Mouse (Mus musculus) heart, adult 2 months (tissue): Measurements from ENCODE around the gene Wdr81. TPM values are rescaled to one million over a fixed set of nuclear protein-coding genes. Genes with fewer than 3 reads are reported as not detected.

Experiments
- DNase-seq, 2 experiments: peaks; one replicate each; pipeline ENCODE4 v3.0.0; 2021
- H3K27ac ChIP-seq: fragments of 200-600 bp; 2 replicates; pipeline ENCODE4 v1.8.1; 2022
- H3K27me3 ChIP-seq: fragments of 200-500 bp; 2 replicates; pipeline ENCODE4 v1.6.1; 2012; ENCODE audit warnings: mild to moderate bottlenecking, low read length, inconsistent platforms, mixed read lengths; ENCODE audit not compliant: control insufficient read depth, insufficient read depth
- H3K36me3 ChIP-seq: fragments of 200-500 bp; 2 replicates; pipeline ENCODE4 v1.6.1; 2012; ENCODE audit warnings: low read length, inconsistent platforms; ENCODE audit not compliant: control insufficient read depth, insufficient read depth
- H3K4me1 ChIP-seq: fragments of 200-500 bp; 2 replicates; pipeline ENCODE4 v1.6.1; 2011; ENCODE audit warnings: low read length; ENCODE audit not compliant: control insufficient read depth, insufficient read depth
- H3K4me3 ChIP-seq: fragments of 200-600 bp; 2 replicates; pipeline ENCODE4 v1.8.1; 2022
- H3K79me2 ChIP-seq: fragments of 200-500 bp; replicated peaks from 2 replicates; pipeline ENCODE4 v1.6.1; 2012; ENCODE audit warnings: mild to moderate bottlenecking, inconsistent platforms, low read length, moderate library complexity, mixed read lengths; ENCODE audit not compliant: control insufficient read depth, insufficient read depth
- H3K9ac ChIP-seq: fragments of 200-500 bp; 2 replicates; pipeline ENCODE4 v1.6.1; 2012; ENCODE audit warnings: low read depth, mild to moderate bottlenecking, control low read depth, inconsistent platforms, low read length, mixed read lengths
- CTCF ChIP-seq: fragments of 200-600 bp; IDR thresholded peaks from 2 replicates; pipeline ENCODE4 v1.8.1; 2022; ENCODE audit warnings: antibody characterized with exemption, mild to moderate bottlenecking, moderate library complexity
- EP300 ChIP-seq: fragments of 200-500 bp; IDR thresholded peaks from 2 replicates; pipeline ENCODE4 v1.6.1; 2011; ENCODE audit warnings: low read depth, low read length, control low read depth; ENCODE audit not compliant: insufficient read depth
- POLR2A ChIP-seq: fragments of 200-500 bp; IDR thresholded peaks from 2 replicates; pipeline ENCODE4 v1.6.1; 2011; ENCODE audit warnings: mild to moderate bottlenecking, low read depth, low read length, control low read depth; ENCODE audit not compliant: insufficient read depth
- WGBS: fragments of 180-500 bp; shearing (Covaris S2); methylation state at CpG from one replicate; pipeline ENCODE4 v1.1.7; 2018; 5-methylcytosine and 5-hydroxymethylcytosine counted together
- intact Hi-C: fragments of 180-260 bp; cut with DNase I; formaldehyde crosslinking; loops from one replicate; pipeline ENCODE4 v1.15.1; 2025
- polyA plus RNA-seq: library from polyadenylated mRNA; depleted of rRNA; stranded (reverse); fragments of >200 nt; gene quantifications from 2 replicates; pipeline ENCODE4 v1.2.3, GENCODE M21; 2012
- total RNA-seq, 2 experiments: library from RNA; stranded (reverse); gene quantifications; 2 replicates each; pipeline ENCODE4 v1.2.3; 2021

The Wdr81 gene
- total and polyA plus RNA-seq, 3 experiments = 7.0 to 9.6 (median 8.3) TPM

DNA sequence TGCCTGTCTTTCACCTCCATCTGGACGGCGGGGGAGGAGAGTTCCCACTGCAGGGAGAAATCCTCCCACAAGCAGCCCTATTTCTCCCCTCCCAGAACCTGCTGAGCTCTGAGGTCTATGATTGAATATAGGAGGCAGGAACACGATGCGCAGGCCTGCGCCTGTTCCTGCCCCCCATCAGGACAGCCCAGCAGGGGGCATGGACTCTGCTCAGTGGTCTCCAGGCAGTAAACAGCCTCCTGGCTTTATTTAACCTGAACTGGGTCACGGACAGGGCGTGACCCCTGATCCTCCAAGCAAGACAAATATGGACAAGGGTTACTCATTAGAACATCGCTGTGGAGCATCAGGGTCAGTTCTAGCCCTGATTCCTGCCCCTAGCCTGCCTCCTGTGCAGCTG lies 10.8 kb downstream of the Wdr81 start:
- Histone ChIP-seq H3K36me3 (no peaks in the 10 kb centered on the region), H3K27ac (no peak overlapping the region), H3K79me2 (no peaks in the 10 kb centered on the region), H3K27me3 (no peaks in the 10 kb centered on the region), H3K4me3 (no peak overlapping the region), H3K4me1 (no peaks in the 10 kb centered on the region), H3K9ac (no peak overlapping the region)
- intact Hi-C loops = no loop called here
- TF ChIP-seq EP300 (no peak), CTCF (no peak), POLR2A (no peak)
- no peak for DNase-seq
- 86% methylated on average over 8 of the region's 8 CpGs for WGBS

DNA sequence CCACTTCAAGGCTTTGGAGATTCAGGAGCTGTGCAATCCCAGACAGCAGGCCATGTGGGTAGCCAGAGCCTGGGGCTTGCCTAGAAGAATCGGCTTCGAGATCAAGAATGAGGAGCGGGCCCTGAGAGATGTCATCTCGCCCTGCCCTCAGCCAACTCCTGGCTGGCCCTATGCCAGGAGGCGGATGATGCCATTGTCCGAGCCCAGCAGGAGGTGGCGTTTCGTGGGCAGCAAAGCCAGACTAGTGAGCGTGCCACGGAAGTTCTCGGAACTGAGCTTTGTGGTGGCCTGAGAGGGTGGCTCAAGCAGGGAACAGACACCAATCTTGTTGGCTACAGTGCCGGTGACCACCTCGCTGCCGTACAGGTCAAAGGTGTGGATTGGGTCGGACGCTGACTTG lies 12.9 kb downstream of the Wdr81 start:
- WGBS = 83% methylated on average over 16 of the region's 16 CpGs
- Histone ChIP-seq H3K36me3 (no peaks in the 10 kb centered on the region), H3K27me3 (no peaks in the 10 kb centered on the region), H3K27ac (no peak overlapping the region), H3K79me2 (no peaks in the 10 kb centered on the region), H3K4me1 (no peaks in the 10 kb centered on the region), H3K9ac (no peak overlapping the region), H3K4me3 (no peak overlapping the region)
- no peak for DNase-seq
- intact Hi-C loops = no loop called here
- TF ChIP-seq POLR2A (no peak), EP300 (no peak), CTCF (no peak)

DNA sequence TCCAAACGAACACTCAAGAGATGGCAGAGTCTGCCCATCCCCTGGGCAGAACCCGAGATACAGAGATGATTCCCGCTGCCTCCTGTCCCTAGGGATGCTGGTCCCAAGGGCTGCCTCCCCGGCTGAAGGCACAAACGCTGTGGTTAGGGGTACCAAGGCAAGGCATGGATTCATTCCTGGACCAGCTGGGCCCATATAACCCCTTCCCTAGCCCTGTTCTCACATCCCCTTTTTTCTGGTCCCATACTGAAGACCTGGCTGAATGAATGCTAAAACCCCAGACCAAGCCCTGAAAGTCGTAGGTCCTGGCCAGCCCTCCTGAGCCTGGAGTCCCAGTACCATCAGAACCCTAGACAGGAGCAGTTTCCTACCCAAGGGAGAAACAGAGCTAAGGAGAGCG lies 13.5 kb downstream of the Wdr81 start:
- TF ChIP-seq CTCF = no peak
- TF ChIP-seq EP300 = no peak
- no peak for TF ChIP-seq POLR2A
- intact Hi-C loops = no loop called here
- Histone ChIP-seq H3K9ac (no peak overlapping the region), H3K4me1 (no peaks in the 10 kb centered on the region), H3K79me2 (no peaks in the 10 kb centered on the region), H3K27me3 (no peaks in the 10 kb centered on the region), H3K4me3 (no peak overlapping the region), H3K36me3 (no peaks in the 10 kb centered on the region), H3K27ac (no peak overlapping the region)
- 84% methylated on average over 7 of the region's 7 CpGs for WGBS
- no peak for DNase-seq

DNA sequence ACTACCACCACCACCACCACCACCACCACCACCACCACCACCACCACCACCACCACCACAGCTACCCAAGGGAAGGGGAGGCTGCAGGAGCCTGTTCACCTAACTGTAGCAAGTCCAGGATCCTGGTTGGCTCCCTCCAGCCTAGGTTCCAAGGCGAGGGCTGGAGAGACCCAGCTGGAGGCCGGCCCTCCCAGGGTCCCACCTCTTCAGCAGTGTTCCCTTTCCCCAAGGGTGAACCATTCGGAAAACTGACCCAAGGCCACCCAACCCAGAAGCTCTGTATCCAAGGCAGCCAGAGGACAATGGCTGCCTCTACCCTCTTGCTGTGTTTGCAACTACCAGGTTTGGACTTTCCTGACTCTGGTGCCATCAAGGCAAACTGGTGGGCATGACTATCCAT lies 14.6 kb downstream of the Wdr81 start:
- Histone ChIP-seq H3K9ac (no peak overlapping the region), H3K79me2 (no peaks in the 10 kb centered on the region), H3K27ac (no peak overlapping the region), H3K27me3 (no peaks in the 10 kb centered on the region), H3K36me3 (no peaks in the 10 kb centered on the region), H3K4me1 (no peaks in the 10 kb centered on the region), H3K4me3 (no peak overlapping the region)
- DNase-seq = no peak
- WGBS = 90% methylated on average over 3 of the region's 3 CpGs
- intact Hi-C loops = no loop called here
- no peak for TF ChIP-seq EP300
- TF ChIP-seq CTCF = no peak
- no peak for TF ChIP-seq POLR2A

DNA sequence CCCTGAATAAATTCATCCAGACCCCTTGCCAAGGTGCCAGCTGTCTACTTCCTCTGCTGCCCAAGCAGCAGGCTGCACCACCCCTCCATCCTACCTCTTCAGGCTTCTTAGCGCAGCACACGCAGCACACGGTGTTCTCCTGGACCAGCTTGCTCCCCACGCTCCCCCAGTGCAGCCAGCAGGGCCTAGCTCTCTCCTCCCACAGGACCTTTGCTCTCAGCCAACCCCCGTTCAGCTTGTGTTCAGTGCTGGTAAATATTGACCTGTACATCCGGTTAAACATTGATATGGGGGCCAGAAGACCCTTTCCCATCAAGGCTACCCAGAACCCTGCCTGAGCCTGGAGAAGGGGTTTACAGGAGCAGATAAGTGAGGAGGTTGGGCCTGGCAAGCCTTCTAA lies 15.2 kb downstream of the Wdr81 start, which contains the start of gene Serpinf2:
Serpinf2 (minus strand) TSS at position 229 of the 400 bp plus-strand sequence.
- TF ChIP-seq POLR2A = no peak
- no peak for TF ChIP-seq EP300
- no peak for TF ChIP-seq CTCF
- Histone ChIP-seq H3K27ac (no peak within 1 kb of the TSS), H3K9ac (no peak within 1 kb of the TSS), H3K27me3 (no peaks in the 10 kb centered on the region), H3K4me1 (no peaks in the 10 kb centered on the region), H3K36me3 (no peaks in the 10 kb centered on the region), H3K4me3 (no peak within 1 kb of the TSS), H3K79me2 (no peaks in the 10 kb centered on the region)
- intact Hi-C loops = no loop called here
- DNase-seq = no peak
- 83% methylated on average over 6 of the region's 6 CpGs for WGBS

DNA sequence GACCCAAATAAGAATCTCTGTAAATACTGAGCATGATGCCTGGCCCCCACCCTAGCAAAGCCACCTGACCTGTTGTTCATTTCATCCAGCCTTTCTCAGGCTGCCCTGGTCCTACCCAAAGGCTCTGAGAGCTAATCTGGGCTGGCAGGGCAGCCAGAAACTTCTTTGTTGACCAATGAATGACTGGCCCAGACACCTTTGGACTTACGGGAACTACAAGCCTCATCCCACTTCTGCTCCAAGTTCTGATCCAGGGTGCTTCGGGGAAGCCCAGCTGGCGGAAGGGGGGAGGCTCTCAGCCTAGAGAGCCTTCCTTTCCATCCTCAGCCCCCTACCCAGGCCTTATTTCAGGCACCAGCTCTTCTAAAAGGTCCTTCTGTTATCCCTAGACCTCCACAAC lies 15.7 kb downstream of the Wdr81 start:
- WGBS = 92% methylated on average over 3 of the region's 3 CpGs
- Histone ChIP-seq H3K27me3 (no peaks in the 10 kb centered on the region), H3K4me1 (no peaks in the 10 kb centered on the region), H3K27ac (no peak overlapping the region), H3K4me3 (no peak overlapping the region), H3K9ac (no peak overlapping the region), H3K36me3 (no peaks in the 10 kb centered on the region), H3K79me2 (no peaks in the 10 kb centered on the region)
- TF ChIP-seq EP300 (no peak), POLR2A (no peak)
- DNase-seq = no peak
- intact Hi-C loops = no loop called here
